Mouse (Mus musculus) spleen, adult 2 months (tissue): ENCODE measurements around the gene Igf2bp1.

ENCODE experiments used
- CTCF ChIP-seq: fragments of 200-500 bp; IDR thresholded peaks from 2 replicates; pipeline ENCODE4 v1.5.1; 2011; ENCODE audit warnings: mild to moderate bottlenecking, inconsistent platforms; ENCODE audit not compliant: insufficient read depth, insufficient read length, insufficient replicate concordance; ENCODE audit errors: extremely low read depth
- POLR2A ChIP-seq: fragments of 200-500 bp; IDR thresholded peaks from 2 replicates; pipeline ENCODE4 v1.6.1; 2011; ENCODE audit warnings: low read depth, low read length, inconsistent platforms

DNA sequence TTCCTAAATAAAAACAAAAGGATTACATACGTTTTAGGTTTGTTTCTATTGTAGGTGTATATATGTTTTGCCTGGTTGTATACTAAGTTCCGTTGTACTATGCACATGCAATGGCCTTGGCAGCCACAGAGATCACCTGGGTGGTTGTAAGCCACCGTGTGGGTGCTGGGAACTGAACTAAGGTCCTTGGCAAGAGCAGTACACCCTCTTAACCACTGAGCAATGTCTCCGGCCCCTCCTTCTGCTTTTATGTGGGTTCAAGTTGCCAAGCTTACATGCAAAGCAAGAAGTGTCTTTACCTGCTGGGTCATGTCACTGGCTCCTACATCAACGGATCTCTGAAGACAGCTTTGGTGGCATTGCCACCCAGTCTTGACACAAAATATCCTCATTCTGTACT lies 52.4 kb downstream of the Igf2bp1 start:
- TF ChIP-seq CTCF (no peak), POLR2A (no peak)
